Mouse (Mus musculus) embryonic facial prominence, embryonic 15.5 days (tissue): ENCODE data around the gene Hmx2. TPM values are rescaled to one million over a fixed set of nuclear protein-coding genes. Genes with fewer than 3 reads are reported as not detected.

ENCODE experiments used
- polyA plus RNA-seq: library from polyadenylated mRNA; unstranded; fragments of >200 nt; fragmentation: Nextera tagmentation; extraction: Ambion mirVana; gene quantifications from 2 replicates; pipeline ENCODE4 v1.2.1, GENCODE M21; 2015

Gene Hmx2
- polyA plus RNA-seq, 1 experiment from 2014 or later: 0.24 TPM

Other genes with a start within 250 kb of the Hmx2 start
- 0.12 and 0.13 TPM in 2 replicates for gene Cuzd1, start 226.5 kb upstream of the Hmx2 start, polyA plus RNA-seq
- gene Fam24b, start 219.3 kb upstream of the Hmx2 start, polyA plus RNA-seq: not detected in 2 replicates
- 0.37 TPM in 1 of 2 replicates, not detected in the other for gene Fam24a, start 214.9 kb upstream of the Hmx2 start, polyA plus RNA-seq
- 24.0 and 24.6 TPM in 2 replicates for gene 2310057M21Rik, start 186.0 kb upstream of the Hmx2 start, polyA plus RNA-seq
- 69.0 and 71.6 TPM in 2 replicates for gene Pstk, start 177.6 kb upstream of the Hmx2 start, polyA plus RNA-seq
- 12.4 and 13.1 TPM in 2 replicates for gene Ikzf5, start 138.3 kb upstream of the Hmx2 start, polyA plus RNA-seq
- gene Acadsb, start 138.2 kb upstream of the Hmx2 start, polyA plus RNA-seq: 98.3 and 104 TPM in 2 replicates
- gene Hmx3, start 5.9 kb upstream of the Hmx2 start, polyA plus RNA-seq: not detected in 2 replicates
- 177 and 189 TPM in 2 replicates for gene Bub3, start 11.4 kb downstream of the Hmx2 start, polyA plus RNA-seq